Mouse (Mus musculus) c-Kit-positive CD71-positive TER-119-positive erythroid progenitor cells, embryonic 14.5 days (primary cell): ENCODE measurements around the gene Uqcrc1.

Experiments
- DNase-seq: peaks from one replicate; pipeline ENCODE4 v3.0.0-alpha.2; 2013; ENCODE audit warnings: low spot score

Uqcrc1 gene

DNA sequence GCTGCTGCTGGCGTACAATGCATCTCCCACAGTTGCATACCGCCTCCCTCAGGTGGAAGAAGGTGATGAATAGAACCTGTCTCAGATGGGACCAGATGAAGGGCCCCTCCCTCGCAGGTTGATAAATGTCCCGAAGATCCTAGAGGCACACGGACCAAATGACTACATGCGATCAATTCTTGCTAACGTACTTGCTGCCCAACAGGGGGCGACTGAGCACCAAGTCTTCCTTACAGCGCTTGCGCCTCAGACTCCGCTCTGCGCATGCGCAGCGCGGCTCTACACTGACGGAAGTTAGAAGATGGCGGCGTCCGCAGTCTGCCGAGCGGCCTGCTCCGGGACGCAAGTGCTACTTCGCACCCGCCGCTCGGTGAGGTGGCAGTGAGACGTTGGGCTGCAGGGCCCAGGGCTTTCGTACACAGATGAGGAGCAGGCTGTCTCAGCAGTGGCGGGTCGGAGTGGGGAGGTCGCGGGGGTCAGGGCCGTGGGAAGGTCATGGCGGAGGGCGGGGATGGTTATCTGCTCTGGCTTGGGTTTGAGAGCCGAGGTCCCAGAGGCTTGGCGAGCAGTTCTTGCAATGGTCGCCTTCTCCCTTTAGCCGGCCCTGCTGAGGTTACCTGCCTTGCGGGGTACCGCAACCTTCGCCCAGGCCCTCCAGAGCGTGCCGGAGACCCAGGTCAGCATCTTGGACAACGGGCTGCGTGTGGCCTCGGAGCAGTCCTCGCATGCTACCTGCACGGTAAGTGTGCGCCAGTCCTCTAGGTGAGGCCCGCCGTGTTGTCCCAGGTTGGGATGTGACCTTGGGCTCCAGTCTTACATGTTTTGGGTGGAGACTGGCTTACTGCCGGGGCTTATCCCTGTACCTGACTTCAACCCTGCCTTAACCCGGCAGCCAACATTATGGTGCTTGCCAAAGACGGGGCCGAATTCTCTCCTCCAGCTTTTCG lies at the start of gene Uqcrc1:
TSS of gene Uqcrc1 (plus strand) at position 216 of the 947 bp plus-strand sequence.
- DNase-seq: peak; percentile 99

DNA sequence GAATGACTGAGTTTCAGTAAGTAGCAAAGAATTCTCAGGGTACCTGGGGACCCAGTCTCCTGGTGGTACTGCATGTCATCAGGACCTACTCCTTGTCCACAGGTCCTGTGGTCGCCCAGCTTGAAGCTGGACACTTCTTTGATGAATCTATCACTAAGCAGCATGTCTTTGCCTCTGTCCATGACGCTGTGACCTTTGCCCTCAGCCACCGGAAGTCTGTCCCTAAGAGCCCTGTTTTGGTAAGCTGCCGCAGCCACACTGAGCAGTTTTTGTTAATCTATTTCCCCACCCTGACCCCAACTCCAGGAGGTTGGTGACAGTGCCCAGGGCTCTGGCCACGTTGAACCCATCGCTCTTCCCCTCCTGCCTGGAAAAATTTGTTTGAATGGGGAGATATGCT lies 24.1 kb upstream of the Uqcrc1 start:
- no peak for DNase-seq

- DNase-seq: no peak
These were observed 23.3 kb upstream of the Uqcrc1 start for GRCm38 (mm10) chr9:108913161-108913560.

DNA sequence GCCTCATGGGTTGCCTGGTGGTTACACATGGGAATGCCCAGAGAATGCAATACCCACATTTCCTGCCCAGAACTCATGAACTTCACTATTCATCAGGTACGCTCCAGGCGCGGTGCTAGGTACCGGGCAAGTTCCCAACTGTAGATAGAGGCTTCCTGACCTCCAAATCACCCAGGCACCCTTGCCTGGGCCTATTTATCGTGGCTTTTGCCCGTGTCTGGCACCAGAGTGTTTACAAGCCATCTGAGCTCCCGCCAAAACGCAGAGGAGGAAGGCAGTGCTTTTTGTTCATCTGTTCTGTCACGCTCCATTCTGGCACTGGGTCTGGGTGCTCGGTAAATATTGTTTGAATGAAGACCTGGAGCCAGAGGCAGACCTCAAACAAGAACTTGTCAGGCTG lies 22.8 kb upstream of the Uqcrc1 start:
- no peak for DNase-seq

- DNase-seq: no peak
These were observed 21.9 kb upstream of the Uqcrc1 start, which contains the start of gene Tmem89 for GRCm38 (mm10) chr9:108914491-108914890. TSS of gene Tmem89 (plus strand) at chr9:108914619.

DNA sequence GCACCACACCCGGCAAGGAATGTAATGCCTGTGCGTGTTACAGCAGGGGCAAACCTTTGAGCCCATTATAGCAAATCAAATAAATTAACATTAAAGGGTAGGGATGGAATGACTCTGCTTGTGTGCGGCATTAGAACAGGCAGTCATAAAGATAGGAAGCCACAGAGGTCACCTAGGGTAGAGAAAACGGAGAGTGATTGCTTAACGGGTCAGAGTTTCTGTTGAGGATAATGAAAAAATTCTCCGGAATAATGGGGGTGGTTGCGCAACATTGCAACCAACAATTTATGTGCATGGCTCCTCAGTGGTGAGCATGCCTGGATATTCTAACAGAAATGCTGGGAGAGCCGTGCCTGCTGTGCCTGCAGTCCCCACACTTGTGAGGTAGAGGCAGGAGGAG lies 10.5 kb upstream of the Uqcrc1 start:
- no peak for DNase-seq

GRCm38 (mm10) chr9:108928424-108928823 lies 8.0 kb upstream of the Uqcrc1 start:
- DNase-seq: no peak

DNA sequence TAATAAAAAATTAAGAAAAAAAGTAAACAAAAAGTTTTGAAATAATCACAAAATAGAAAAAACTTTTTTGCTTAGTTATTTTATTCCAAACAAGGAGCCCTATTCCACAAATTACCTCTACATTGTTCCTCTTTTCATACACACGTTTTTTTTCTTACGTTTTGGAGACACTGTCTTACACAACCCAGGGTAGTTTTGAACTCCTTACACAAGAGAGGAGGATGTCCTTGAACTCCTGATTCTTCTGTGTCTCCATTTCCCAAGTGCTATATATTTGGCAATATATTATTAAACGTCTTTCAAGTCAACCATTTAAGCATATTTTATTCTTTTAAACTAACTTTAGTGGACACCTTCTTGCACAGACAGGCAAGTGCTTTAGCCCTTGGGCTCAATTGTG lies 442 bp upstream of the Uqcrc1 start:
- no peak for DNase-seq

DNA sequence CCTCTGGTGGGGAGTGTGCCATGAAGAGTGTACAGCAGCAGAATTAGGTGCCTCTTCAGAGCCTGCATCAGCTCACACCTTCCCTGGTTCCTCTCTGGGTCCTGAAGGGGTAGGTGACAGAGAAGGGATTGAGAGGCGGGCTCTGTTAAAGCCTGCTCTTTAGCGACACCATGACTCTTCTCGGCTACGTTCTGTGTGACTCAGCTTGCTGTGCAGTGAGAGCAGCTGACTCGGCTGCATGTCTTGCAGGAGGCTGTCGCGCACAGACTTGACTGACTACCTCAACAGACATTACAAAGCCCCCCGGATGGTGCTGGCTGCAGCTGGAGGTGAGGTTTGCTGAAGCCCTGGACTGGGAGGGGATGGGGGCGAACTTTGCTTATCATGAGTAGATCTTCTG lies 8.7 kb downstream of the Uqcrc1 start:
- DNase-seq: no peak

GRCm38 (mm10) chr9:108945608-108946007 lies 9.2 kb downstream of the Uqcrc1 start:
- peak; percentile 14 for DNase-seq

DNA sequence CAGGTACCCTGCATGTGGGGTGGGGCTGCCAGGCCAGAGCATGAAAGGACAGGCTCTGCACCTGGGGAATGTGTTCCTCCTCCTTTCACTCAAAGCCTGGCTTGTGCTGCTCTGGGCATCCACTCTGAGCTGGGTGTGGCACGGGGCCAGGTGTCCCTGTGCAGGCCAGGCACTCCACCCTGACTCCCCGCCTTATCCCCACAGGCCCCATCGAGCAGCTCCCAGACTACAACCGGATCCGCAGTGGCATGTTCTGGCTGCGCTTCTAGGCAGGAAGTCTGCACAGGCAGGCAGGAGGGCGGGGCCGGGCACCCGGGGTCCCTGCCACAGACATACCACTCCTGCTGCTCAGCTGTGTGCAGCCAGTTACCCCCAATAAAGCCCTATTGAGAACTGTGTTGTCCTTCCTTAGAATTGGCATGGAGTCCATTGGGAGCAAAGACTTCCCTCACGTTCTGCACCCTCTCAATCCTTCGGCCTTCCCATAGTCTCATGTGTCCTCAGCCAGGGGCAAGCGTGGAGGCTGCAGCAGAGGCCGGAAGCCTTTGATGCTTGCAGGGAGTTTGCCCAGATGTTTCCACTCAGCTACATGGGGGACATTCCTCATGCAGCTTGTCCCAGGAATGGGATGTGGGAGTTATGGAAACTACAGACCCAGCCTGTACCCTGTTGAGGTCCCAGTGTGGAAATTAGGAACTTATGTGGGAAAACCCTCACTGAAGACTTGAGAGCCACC lies 13.0 kb downstream of the Uqcrc1 start:
- DNase-seq: no peak

- DNase-seq: no peak
These were observed 13.7 kb downstream of the Uqcrc1 start for GRCm38 (mm10) chr9:108949967-108950728.

DNA sequence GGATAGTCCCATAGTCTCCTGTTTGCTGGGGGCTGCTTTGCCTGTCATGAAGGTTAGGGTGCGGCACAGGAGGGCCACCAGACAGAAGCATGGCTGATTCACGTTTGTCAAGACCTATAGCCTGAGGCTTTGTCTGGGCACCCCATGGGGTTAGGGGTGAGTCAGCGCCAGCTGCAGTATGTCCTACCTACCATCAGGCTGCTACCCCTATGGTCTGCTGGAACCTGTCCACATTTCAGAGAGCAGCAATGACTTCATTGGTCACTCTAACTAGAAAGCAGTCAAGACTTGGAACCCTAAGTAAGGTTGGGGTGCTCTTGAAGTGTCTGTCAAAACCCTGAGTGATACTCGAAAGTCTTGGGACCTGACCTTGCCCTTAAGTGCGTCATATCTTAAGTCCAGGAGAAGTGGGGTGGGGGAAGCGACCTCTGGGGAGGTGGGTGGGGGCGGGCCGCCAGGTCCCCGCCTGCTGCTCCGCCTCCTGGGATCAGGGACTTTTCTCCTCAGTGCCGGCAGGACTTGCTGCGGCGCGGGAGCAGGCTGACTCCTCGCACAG lies 16.7 kb downstream of the Uqcrc1 start, which contains the start of gene Col7a1:
TSS of gene Col7a1 (plus strand) at position 506 of the 556 bp plus-strand sequence.
- no peak for DNase-seq

DNA sequence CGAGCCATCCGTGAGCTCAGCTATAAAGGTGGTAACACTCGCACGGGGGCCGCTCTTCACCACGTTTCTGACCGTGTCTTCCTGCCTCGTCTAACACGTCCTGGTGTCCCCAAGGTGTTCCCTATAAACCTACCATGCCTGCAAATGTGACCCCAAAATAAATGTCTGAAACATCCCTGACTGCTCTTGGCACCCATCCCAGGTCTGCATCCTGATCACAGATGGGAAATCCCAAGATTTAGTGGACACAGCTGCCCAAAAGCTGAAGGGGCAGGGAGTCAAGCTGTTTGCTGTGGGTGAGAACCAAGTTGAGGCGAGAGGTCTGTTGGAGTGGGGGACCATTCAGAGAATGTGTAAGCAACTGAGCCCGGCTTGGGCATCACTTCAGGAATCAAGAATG lies 18.8 kb downstream of the Uqcrc1 start:
- DNase-seq: no peak

DNA sequence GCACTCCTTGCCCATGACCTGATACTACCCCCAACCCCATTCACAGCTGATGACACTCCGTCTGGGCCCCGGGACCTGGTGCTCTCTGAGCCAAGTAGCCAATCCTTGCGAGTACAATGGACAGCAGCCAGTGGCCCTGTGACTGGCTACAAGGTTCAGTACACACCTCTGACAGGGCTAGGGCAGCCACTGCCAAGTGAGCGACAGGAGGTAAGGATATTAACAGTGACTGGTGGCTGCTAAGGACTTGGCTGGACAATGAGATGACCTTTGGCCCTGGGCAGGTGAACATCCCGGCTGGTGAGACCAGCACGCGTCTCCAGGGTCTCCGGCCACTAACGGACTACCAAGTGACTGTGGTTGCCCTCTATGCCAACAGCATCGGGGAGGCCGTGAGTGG lies 19.4 kb downstream of the Uqcrc1 start:
- no peak for DNase-seq

DNA sequence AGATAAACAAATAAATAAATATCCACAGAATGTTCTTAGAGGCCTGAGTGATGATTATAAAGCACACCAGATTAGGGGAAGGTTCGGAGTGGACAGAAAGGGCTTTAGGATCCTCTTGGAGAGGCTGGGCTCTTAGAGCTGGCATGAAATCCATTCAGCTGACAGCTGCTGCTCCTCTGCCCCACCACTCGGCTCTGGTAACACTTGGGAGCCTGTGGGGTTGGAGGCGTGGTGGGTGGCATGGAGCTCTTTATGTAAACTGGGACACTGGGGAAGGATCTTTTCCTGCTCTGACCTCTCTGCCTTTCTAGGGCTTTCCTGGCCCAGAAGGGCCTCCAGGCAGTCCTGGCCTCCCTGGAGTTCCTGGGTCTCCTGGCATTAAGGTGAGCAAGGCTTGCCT lies 27.1 kb downstream of the Uqcrc1 start:
- no peak for DNase-seq

DNA sequence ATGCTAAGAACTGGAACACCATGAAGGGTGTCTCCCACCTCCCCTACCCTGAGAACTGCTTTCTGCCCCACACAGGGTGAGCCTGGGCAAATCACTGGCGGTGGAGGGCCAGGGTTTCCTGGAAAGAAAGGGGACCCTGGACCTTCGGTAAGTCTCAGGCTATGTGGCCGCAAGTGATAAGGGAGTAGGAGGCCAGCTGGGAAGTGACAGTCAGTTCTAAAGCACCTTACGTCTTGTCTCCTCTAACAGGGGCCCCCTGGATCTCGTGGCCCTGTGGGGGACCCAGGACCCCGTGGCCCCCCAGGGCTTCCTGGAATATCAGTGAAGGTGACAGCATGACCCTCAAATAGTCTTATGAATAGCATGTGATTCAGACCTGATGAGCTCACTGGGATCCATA lies 27.9 kb downstream of the Uqcrc1 start:
- no peak for DNase-seq

DNA sequence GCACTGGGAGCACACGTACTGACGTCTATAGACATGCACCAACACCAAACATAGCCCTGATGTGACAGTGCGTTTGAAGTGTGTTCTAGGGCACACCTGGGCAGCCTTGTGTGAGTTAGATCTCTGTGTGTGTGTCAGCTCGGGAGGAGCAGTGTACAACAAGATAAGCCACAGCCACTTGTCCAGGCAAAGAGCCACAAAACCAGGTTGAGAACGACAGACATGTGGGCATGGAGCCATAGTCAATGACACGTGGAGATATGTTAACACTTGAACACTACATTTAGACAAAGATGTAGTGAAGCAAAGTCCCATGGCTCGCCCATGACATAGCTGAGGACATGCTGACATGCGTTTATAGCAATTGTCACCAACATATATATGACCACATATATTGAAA lies 34.2 kb downstream of the Uqcrc1 start:
- no peak for DNase-seq

GRCm38 (mm10) chr9:108976483-108976882 lies 40.0 kb downstream of the Uqcrc1 start:
- DNase-seq: no peak

DNA sequence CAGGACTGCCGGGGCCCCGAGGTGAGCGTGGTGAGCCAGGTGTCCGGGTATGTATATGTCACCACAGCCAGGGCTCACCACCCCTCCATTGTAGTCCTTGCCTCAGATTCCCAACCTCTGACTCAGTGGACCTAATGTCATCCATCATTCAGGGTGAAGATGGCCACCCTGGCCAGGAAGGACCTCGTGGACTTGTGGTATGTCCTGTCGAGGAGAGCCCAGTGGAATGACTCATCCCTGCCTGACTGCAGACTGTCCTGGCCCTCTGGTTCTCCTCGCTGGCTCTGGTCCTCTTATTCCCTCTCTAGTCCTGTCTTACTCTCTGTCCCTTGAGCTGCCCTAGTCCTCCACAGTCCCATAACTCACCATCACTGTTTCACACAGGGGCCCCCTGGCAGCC lies 41.5 kb downstream of the Uqcrc1 start:
- DNase-seq: no peak

GRCm38 (mm10) chr9:108982498-108982897 lies 46.1 kb downstream of the Uqcrc1 start:
- DNase-seq: no peak

GRCm38 (mm10) chr9:108983209-108983608 lies 46.8 kb downstream of the Uqcrc1 start:
- peak; percentile 40 for DNase-seq
